Mouse (Mus musculus) heart, embryonic 16.5 days (tissue): Measurements from ENCODE around the gene Hsd11b1. TPM values are rescaled to one million over a fixed set of nuclear protein-coding genes. Genes with fewer than 3 reads are reported as not detected.
A peak's percentile ranks its signal among the peaks of the same experiment; 100 is the strongest.

Experiments
- ATAC-seq: fragments of 200-750 bp; cut with Nextera tagmentation; replicated peaks from 2 replicates; pipeline ENCODE4 v1.8.0; 2017; ENCODE audit warnings: moderate number of reproducible peaks; ENCODE audit not compliant: insufficient read depth, low FRiP score; ENCODE audit errors: extremely low read depth
- H3K27ac ChIP-seq: fragments of 300-500 bp; sonication (generic); 2 replicates; pipeline ENCODE4 v1.5.1; 2014; ENCODE audit warnings: mild to moderate bottlenecking, low read length, control low read depth, moderate library complexity
- H3K27me3 ChIP-seq: fragments of 300-500 bp; sonication (generic); 2 replicates; pipeline ENCODE4 v1.6.1; 2014; ENCODE audit warnings: low read length, mixed read lengths; ENCODE audit not compliant: control insufficient read depth, insufficient read depth
- H3K36me3 ChIP-seq: fragments of 300-500 bp; sonication (generic); 2 replicates; pipeline ENCODE4 v1.6.1; 2014; ENCODE audit not compliant: control insufficient read depth, insufficient read depth
- H3K4me1 ChIP-seq: fragments of 300-500 bp; sonication (generic); 2 replicates; pipeline ENCODE4 v1.6.1; 2014; ENCODE audit warnings: low read length, mixed read lengths; ENCODE audit not compliant: control insufficient read depth, insufficient read depth
- H3K4me2 ChIP-seq: fragments of 300-500 bp; sonication (generic); 2 replicates; pipeline ENCODE4 v1.6.1; 2014; ENCODE audit warnings: low read depth, mild to moderate bottlenecking, control low read depth, low read length
- H3K4me3 ChIP-seq: fragments of 300-500 bp; sonication (generic); 2 replicates; pipeline ENCODE4 v1.5.1; 2014; ENCODE audit warnings: mild to moderate bottlenecking, control low read depth, low read length
- H3K9ac ChIP-seq: fragments of 300-500 bp; sonication (generic); 2 replicates; pipeline ENCODE4 v1.6.1; 2014; ENCODE audit warnings: low read length, control low read depth
- H3K9me3 ChIP-seq: fragments of 300-500 bp; sonication (generic); replicated peaks from 2 replicates; pipeline ENCODE4 v1.6.1; 2016; ENCODE audit warnings: low read length; ENCODE audit not compliant: control insufficient read depth
- WGBS: fragments of 180-500 bp; shearing (Covaris S2); extraction: QIAGEN DNeasy Blood & Tissue Kit; methylation state at CpG from one replicate; pipeline ENCODE4 v1.1.7; 2014; 5-methylcytosine and 5-hydroxymethylcytosine counted together
- polyA plus RNA-seq: library from polyadenylated mRNA; unstranded; fragments of >200 nt; fragmentation: Nextera tagmentation; extraction: Ambion mirVana; gene quantifications from 2 replicates; pipeline ENCODE4 v1.2.1, GENCODE M21; 2015

Hsd11b1 gene
- polyA plus RNA-seq, 1 experiment from 2014 or later: 3.7 TPM

DNA sequence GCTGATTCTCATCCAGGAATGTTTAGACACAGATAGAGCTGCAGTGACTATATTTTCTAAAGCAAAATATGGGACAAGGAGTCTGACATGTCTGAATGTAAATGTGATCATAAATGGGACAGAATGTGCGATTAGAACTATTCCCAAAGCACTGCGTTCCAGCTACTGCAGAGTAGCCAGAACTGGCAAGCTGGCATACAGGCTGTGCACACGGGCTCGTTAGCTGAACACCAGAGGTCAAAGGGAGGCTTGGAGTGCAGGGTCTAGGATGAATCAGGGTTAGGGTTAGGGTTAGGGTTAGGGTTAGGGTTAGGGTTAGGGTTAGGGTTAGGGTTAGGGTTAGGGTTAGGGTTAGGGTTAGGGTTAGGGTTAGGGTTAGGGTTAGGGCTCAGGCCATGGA lies 36.3 kb downstream of the Hsd11b1 start:
- H3K4me3 ChIP-seq: no peak overlapping the region
- no peak overlapping the region for H3K9ac ChIP-seq
- H3K27me3 ChIP-seq: no peaks in the 10 kb centered on the region
- no peaks in the 10 kb centered on the region; the same call in 1 of the 2 replicates for H3K4me1 ChIP-seq
- no peak for ATAC-seq
- H3K9me3 ChIP-seq: no peaks in the 10 kb centered on the region
- no peak overlapping the region for H3K4me2 ChIP-seq
- H3K36me3 ChIP-seq: no peaks in the 10 kb centered on the region
- WGBS: 83% methylated on average over 4 of the region's 4 CpGs
- H3K27ac ChIP-seq: no peak overlapping the region

DNA sequence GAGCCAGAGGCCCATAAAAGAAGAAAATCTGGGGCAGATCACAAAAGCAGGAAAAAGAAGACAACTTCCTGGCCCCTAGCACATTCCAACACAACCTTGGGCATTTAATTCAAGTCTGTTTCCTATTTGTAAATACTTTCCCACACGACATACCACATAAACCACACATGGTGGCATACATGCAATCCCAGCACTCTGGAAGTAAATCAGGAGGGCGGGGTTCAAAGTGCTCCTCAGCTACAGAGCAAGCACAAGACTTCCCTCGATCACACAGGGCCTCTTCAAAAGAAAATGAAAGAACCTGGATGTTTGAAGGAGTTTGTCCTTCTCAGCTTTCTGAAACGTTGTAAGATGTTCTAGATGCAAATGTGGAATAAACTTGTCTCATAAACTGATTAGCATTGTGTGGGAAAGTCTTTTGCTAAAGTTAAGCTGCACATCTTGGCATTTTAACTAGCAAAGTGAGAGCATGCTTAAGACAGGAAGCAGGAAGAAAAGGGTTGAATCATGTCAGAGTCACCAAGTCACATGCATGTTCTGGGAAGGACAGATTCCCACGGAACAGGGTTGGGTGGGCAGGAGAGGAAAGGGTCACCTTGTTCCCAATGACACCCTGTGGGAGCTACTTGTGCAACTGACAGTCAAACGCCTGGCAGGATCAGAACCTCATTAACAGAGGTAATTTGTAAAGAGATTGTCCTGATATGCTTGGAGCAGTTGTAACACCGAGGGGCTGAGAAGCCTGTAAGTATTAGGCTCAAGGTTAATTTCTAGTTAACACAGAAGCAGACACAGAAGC lies 37.0 kb downstream of the Hsd11b1 start:
- ATAC-seq: no peak
- Histone ChIP-seq H3K9me3 (no peaks in the 10 kb centered on the region), H3K4me3 (no peak overlapping the region), H3K4me2 (no peak overlapping the region), H3K4me1 (no peaks in the 10 kb centered on the region; the same call in 1 of the 2 replicates), H3K36me3 (no peaks in the 10 kb centered on the region), H3K27ac (no peak overlapping the region), H3K9ac (no peak overlapping the region), H3K27me3 (no peaks in the 10 kb centered on the region)
- 39% methylated on average over 7 of the region's 7 CpGs for WGBS

DNA sequence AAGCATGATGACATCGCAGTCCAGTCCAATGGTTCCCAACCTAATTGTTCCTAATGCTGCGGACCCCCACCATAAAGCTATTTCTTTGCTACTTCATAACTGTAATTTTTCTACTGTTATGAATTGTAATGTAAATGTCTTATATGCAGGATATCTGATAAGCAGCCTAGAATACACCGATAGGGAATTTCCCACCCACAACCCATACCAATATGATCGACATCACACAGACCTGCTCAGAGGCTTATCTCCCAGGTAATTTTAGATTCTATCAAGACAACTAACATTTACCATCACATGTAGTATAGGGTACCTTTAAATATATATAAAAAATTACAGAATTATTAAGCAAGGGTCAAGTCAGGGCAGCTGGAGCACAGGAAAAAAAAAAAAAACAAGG lies 37.8 kb downstream of the Hsd11b1 start:
- Histone ChIP-seq H3K9ac (no peak overlapping the region), H3K27me3 (no peaks in the 10 kb centered on the region), H3K4me2 (no peak overlapping the region), H3K4me3 (no peak overlapping the region), H3K9me3 (no peaks in the 10 kb centered on the region), H3K27ac (no peak overlapping the region), H3K4me1 (no peaks in the 10 kb centered on the region; the same call in 1 of the 2 replicates), H3K36me3 (no peaks in the 10 kb centered on the region)
- no peak for ATAC-seq
- 88% methylated on average over 4 of the region's 4 CpGs for WGBS

DNA sequence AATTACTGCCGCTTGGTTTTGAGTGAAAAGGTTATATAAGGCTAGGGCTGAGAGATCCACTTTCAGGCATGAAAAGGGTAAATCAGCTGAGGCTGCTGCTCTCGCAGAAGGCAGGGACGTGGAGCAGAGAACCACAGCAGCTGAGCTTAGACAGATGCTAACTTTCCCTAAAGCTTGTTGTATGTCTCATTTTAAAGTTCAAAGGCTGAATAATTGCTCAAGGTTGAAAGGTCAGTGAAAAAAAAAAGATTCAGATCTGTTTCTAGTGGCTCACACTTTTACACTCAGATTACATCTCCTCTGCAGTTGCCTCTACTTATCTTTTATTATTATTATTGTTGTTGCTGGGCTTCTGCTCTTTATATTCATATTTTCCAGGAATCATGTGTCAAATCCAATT lies 38.3 kb downstream of the Hsd11b1 start:
- no peak overlapping the region for H3K4me3 ChIP-seq
- no peak overlapping the region for H3K27ac ChIP-seq
- H3K27me3 ChIP-seq: no peaks in the 10 kb centered on the region
- ATAC-seq: no peak
- no peaks in the 10 kb centered on the region for H3K9me3 ChIP-seq
- no peak overlapping the region for H3K9ac ChIP-seq
- H3K4me2 ChIP-seq: no peak overlapping the region
- 60% methylated on average over 3 of the region's 3 CpGs for WGBS
- no peaks in the 10 kb centered on the region for H3K36me3 ChIP-seq
- no peaks in the 10 kb centered on the region; the same call in 1 of the 2 replicates for H3K4me1 ChIP-seq

DNA sequence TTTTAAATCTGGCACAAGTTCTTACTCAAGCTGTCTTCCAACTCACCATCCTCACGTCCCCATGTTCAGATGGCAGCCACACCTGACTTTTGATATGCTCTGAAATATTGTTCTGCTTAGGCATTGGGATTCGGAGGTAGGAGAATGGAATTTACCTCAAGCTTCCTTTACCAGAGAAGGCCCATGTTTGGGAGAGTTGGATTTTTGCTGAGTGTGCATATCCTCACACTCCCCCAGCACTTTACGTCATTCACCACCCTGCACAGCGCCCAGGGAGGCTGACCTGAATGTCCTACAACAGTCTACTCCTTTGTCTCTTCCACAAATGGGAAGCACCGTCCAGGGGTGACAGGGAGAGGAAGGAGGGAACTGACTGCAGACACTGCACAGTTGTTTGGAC lies 43.5 kb downstream of the Hsd11b1 start:
- Histone ChIP-seq H3K27ac (no peak overlapping the region), H3K27me3 (no peaks in the 10 kb centered on the region), H3K9me3 (no peaks in the 10 kb centered on the region), H3K4me3 (no peak overlapping the region), H3K9ac (no peak overlapping the region), H3K4me1 (no peaks in the 10 kb centered on the region), H3K4me2 (no peak overlapping the region), H3K36me3 (no peaks in the 10 kb centered on the region)
- 51% methylated on average over 5 of the region's 5 CpGs for WGBS
- ATAC-seq: no peak

DNA sequence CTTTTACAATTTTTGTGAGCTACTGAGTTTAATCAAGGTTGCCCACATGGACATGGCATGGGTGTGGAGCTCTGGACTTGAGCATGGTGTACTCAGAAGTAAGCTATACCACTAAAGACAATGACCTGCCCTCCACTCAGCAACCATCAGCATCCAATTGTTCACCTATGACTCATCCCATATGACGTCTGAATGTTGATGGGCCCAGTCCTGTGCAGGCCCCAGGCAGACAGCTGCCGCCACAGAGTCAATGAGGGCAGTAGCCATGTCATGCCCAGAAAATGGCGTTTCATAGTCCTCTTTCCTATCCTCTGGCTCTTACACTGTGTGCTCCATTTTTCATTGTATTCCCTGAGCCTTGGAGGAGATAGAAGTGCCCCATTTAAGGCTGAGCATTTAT lies 47.9 kb downstream of the Hsd11b1 start:
- Histone ChIP-seq H3K9me3 (no peaks in the 10 kb centered on the region), H3K27ac (no peak overlapping the region), H3K4me1 (no peaks in the 10 kb centered on the region), H3K4me2 (no peak overlapping the region), H3K36me3 (no peaks in the 10 kb centered on the region), H3K27me3 (no peaks in the 10 kb centered on the region), H3K4me3 (no peak overlapping the region), H3K9ac (no peak overlapping the region)
- no peak for ATAC-seq
- 68% methylated on average over 3 of the region's 3 CpGs for WGBS

DNA sequence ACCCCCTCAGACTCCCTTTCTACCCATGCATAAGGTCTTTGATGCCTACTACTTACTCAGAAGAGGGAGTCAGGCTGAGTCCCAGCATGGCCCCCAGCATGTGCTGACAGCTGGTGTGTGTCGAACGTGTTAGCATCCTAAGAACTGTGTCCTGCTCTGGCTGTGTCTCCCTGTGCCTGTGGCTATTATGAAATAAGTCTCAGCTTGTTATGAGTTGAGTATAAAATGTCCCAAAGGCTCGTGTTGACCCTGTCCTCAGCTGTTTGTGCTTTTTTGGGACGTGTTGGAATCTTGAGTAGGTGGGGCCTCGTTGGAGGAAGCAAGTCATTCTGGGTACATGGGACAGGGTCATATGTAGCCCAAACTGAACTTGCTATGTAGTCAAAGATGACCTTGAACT lies 49.8 kb downstream of the Hsd11b1 start:
- H3K36me3 ChIP-seq: no peaks in the 10 kb centered on the region
- 54% methylated on average over 5 of the region's 5 CpGs for WGBS
- H3K4me3 ChIP-seq: no peak overlapping the region
- no peak overlapping the region for H3K9ac ChIP-seq
- H3K27me3 ChIP-seq: no peaks in the 10 kb centered on the region
- no peak for ATAC-seq
- no peak overlapping the region for H3K4me2 ChIP-seq
- H3K4me1 ChIP-seq: no peaks in the 10 kb centered on the region
- H3K9me3 ChIP-seq: no peaks in the 10 kb centered on the region
- no peak overlapping the region for H3K27ac ChIP-seq

DNA sequence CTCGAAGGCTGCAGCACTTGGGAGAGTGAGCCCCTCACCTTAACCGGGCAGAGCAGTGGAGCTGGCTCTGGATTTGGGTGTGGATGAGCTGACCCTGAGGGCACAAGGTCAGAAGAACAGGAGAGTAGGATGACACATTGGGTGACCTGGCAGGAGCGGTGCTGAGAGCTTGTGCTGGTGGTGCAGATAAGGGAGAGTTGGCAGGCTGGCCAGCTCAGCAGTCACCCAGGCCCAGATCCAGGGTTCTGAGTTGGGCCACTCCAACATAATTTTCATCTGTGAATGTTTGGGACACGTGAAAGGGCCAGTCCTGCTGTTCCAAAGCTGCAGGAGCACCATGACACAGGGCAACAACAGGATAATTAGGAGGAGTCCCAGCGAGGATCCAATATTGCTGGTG lies 52.5 kb downstream of the Hsd11b1 start:
- H3K36me3 ChIP-seq: no peaks in the 10 kb centered on the region
- no peak overlapping the region for H3K9ac ChIP-seq
- no peak overlapping the region for H3K27ac ChIP-seq
- H3K27me3 ChIP-seq: no peaks in the 10 kb centered on the region
- H3K4me3 ChIP-seq: no peak overlapping the region
- H3K4me2 ChIP-seq: no peak overlapping the region
- 58% methylated on average over 5 of the region's 5 CpGs for WGBS
- peak; percentile 24; the same call in 1 of the 2 replicates for ATAC-seq
- no peaks in the 10 kb centered on the region for H3K4me1 ChIP-seq
- H3K9me3 ChIP-seq: no peaks in the 10 kb centered on the region

DNA sequence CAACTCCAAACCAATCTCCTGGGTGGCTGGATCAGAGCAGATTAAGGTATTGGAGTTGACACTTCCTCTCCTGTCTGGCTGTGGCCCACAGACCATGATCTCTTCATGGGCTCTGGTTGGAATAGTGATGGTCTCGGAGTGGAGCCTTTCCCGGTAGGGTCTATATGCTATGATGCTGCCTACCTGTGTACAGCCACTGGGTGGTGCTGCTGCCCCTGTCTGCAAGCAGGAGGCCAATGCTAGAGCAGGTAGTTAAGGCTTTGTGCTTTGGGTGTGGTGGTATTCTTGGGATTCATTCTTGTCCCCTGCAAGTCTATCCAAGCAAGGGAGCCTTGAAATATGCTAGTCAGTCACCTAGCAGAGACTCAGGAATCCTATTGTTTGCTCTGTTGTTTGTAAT lies 55.7 kb downstream of the Hsd11b1 start:
- H3K9me3 ChIP-seq: no peaks in the 10 kb centered on the region
- H3K4me2 ChIP-seq: no peak overlapping the region
- 33% methylated on average over 2 of the region's 2 CpGs for WGBS
- peak; percentile 63 for ATAC-seq
- H3K27me3 ChIP-seq: no peaks in the 10 kb centered on the region
- no peak overlapping the region for H3K4me3 ChIP-seq
- H3K36me3 ChIP-seq: no peaks in the 10 kb centered on the region
- H3K27ac ChIP-seq: no peak overlapping the region
- no peaks in the 10 kb centered on the region for H3K4me1 ChIP-seq
- no peak overlapping the region for H3K9ac ChIP-seq
